Mouse (Mus musculus): ENCODE data around the gene Acsl1. TPM values are rescaled to one million over a fixed set of nuclear protein-coding genes. Genes with fewer than 3 reads are reported as not detected.

Acsl1 gene
- total RNA-seq, 2 experiments from 2014 or later, result 846 to 852 TPM

DNA sequence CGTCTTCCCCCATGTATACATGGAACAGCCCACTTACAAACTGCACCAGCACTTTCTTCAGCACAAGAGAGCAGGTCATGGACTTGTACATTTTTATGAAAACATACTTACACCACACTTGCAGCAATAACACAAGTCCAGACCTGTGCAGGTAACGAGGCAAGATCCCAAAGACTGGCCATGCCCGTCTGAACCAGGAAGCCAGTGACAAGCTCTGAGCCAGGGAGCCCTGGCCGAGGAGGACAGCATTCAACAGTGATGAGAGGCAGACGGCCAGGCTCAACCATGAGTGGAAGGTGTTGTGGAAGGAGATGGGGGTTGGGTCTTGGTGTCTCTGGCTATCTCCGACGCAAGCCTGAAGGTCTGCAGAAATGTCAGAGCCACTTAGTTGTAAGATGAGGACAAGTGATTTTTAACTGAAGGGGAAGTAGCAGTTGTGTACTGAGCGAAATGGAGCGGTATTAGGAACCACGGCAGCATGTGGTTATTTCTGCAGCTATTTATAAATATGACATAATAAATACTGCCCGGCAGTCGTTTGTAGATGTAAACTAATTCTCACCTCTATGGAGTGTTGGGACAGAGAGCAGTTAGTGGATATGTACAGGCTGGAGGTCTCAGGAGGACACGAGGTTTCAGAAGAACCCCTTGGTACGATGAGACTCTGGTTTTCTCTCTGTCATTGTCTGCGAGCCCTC lies 26.6 kb downstream of the Acsl1 start:
- intact Hi-C loops (cut with DNase I), result loop anchor here (2.0 kb wide), 1 partner anchor 25 kb away; no protein-coding TSS in a partner anchor
- no peak for DNase-seq

DNA sequence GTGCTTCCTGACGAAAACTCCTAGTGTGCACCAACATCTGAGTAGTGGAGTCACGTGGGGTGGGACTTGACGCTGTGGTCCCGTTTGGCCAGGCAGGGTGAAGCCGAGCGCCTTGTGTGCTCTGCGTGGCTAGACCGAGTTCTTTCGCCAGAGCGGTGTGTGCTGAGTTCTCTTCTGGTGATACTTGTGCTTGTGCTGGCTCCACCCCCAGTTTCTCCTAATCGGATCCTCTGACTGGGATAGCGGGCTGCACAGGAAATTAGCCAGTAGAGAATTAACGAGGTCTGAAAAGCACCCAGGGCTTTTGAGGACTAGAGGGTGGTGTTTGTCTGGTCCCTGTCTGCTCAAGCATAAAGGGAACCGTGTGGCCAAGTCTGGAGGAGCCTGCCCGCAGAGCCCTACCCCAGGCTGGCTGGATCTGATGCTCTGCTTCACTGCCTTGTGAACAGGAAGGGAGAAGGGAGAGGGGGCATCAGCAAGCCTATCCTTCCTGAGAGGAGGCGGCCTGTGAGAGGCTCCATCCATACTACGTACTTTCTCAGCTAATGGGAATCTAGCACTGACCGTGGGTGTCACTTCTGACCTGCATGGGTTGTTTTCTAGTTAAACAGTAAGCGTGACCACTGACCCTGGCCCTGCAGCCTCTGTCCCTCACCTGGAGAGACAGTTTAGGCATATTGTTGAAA lies 28.7 kb downstream of the Acsl1 start:
- intact Hi-C loops (cut with DNase I), result no loop called here
- peak; percentile 35 to 38 for DNase-seq

DNA sequence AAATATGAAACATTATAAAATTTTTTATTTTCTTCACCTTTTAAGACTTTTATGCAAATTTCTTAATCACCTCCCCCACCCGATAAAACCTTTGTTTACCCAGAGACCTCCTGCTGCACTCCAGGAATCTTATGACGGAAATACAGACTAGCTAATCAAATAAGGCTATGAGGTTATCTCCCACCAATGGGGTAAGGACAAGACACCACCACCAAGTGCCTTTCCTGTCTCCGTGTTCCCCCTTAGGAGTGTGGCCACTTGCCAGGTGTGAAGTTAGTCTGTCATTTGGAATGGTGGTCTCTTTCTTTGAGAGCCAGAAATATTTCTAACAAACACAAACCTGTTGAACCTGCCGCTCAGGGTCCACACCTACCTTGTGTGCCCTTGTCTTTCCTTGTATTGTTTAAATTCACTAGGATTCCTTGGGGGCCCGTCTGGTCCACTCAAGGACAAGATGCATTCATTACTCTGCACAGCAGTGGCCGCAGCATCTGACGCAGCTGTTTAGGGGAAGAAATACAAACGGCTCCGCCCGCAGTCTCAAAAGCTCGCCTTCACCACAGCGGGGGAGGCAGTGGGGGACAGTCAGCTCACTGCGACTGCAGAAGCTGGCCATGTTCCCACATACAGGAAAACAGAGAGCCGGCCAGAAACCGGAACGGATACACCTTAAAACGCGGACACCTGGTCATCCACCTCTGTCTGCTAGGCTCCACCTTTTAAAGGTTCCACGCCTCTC lies 31.7 kb downstream of the Acsl1 start:
- no peak for DNase-seq

DNA sequence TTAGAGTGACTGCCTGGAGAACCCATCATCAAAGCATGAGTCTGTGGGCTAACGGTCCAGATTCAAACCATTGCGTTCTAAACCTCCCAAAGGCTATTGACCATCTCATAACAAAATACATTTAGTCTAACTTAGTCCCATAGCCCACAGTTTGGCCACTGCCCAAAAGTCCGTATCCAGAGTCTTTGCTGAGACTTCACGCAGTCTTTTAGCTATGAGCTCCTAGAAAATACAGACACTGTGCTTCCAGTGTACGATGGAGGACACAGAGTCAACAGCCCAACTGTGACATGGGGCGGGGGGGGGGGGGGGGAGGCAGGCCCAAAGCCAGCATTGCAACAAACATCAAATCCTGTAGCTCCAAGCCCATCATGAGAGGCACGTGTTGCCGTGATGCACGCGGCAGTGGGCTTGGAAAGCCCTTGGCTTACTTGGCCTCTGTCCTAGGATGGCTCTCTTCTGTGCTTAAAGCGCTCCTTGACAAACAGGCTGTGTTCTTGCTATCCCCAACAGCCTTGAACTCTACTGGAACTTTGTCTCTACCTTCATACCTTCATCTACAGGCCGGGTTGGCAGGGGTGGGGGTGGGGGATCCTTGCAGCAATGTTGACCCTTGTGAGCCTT lies 32.3 kb downstream of the Acsl1 start:
- DNase-seq, result no peak
- intact Hi-C loops (cut with DNase I), result no loop called here

More for the DNA sequence above, 31.7 kb downstream of the Acsl1 start:
- intact Hi-C loops (cut with DNase I), result no loop called here

DNA sequence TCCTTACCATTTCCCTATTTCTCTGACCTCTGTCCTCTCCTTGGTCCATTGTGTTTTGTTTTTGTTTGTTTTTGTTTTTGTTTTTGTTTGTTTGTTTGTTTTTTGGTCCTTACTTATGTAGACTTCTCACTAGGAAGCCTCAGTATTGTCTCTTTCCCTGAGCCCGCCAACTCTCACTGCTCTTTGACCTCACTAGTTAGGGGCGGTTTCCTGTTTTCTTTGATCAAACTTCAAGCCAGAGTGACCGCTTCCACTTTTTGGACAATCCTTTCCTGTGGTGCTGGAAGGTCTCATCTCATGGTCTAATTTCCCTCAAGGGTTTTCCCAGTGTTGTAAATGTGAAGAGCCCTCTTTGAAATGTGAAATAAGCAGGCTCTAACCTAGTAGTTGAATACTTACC lies 33.4 kb downstream of the Acsl1 start:
- intact Hi-C loops (cut with DNase I), result no loop called here
- no peak for DNase-seq

DNA sequence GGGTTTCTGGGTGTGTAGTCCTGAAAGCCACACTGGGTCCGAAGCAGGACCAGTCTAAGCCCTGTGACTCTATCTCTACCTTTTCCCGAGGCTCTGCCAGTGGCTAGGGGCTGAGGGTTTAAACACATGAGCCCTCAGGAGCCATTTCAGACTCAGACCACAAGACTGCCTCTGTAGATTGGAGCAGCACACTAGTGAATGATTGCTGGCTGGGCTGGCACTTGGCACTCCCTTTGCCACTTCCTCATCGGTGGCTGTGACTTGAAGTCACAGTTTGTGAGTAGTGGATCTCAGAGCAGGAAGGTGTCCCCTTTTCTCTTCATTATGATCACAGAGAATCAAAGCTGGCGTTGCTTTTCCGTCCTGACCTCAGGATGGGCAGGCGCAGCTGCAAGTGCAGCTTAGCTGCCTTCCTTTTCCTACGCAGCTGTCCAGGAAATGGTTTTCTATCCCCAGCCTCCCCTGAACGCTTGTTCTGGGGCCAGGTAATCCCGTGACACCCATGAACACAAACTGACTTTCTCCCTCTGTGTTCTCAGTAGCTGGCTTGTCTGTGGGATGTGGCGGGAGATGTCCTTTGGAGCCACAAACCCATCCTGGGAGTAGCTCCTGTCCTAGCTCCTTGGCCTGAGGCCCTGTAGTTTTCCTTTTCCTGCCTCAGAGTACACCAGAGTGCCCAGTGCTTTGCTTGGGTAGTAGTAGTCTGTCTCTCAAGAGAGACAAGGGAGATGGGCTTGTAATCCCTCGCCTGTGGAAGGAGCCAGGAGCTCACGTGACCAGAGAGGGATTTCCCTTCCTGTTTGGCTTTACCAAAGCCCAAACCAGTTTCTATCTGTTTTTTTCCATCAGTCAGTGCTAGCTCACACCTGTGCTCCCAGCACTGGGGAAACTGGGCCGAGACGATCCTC lies 37.9 kb downstream of the Acsl1 start:
- intact Hi-C loops (cut with DNase I), result no loop called here
- no peak for DNase-seq

DNA sequence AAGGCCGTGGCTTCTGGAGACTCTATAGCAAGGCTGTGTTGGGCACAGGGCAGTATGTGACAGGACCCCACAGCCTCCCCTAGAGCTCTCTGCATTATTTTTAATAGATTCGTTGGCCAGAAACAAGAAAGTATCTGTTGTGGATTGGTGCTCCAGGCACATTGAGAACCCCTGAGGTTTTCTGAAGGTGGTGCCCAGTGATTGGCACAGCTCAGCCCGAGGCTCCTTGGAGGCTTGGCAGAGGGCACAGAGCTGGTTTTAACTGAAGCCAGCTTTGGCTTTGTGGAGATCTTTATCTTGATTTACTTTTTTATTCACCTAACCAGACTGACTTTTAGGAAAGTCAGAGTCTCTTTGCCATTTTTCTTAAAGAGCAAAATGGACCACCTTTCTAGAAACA lies 38.6 kb downstream of the Acsl1 start:
- intact Hi-C loops (cut with DNase I), result no loop called here
- no peak for DNase-seq

DNA sequence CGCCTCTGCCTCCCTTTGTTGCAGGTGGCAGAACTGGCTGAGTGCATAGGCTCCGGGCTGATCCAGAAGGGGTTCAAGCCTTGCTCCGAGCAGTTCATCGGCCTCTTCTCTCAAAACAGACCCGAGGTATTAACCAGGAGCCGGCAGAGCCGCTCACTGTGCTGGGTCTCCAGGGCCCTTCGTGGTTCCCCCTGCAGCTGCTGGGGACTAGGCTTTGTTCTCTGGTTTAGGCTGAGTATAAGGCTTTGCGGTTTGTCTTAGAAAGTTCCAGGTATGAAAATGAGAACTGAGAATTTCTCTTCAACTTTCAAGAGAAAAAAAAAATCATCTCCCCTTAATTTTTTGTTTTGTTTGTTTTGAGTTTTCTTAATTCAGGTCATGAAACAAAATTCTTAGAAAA lies 40.5 kb downstream of the Acsl1 start:
- intact Hi-C loops (cut with DNase I), result no loop called here

DNA sequence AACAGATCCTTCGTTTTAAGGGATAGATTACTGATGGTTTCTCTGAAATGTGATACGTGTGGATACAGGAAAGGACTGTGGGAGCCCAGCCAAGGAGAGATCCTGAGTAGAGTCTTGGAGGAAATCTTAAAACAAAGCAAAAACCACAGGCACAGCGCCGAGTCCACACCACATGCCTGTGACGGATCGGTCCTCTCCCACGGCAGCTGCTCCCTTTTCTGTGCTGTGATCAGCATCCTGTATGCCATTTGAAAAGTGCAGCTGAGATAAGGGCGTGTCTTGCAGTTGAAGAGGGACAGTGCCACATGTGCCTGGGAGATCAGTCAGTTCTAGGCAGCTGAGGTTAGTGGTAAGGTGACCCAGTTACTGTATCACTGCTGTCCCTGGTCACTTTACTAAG lies 41.7 kb downstream of the Acsl1 start:
- peak in 1 of 2 experiments; percentile 41 for DNase-seq
- intact Hi-C loops (cut with DNase I), result no loop called here

More for the DNA sequence above, 40.5 kb downstream of the Acsl1 start:
- no peak for DNase-seq

DNA sequence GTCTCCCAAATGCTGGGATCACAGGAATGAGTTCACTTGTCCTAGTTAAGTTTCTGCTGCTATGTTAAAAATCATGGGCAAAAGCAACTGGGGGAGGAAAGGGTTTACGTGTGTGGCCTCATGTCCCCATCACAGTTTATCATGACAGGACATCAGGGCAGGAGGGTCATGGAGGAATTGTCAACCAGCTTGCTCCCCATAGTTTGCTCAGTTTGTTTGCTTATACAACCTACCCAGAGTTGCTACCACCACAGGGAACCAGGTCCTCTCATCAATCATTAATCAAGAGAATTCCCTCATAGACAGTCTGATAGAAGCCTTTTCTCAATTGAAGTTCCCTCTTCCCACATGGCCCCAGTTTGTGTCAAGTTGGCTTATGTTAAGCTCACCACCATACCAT lies 43.2 kb downstream of the Acsl1 start:
- no peak for DNase-seq
- intact Hi-C loops (cut with DNase I), result no loop called here

DNA sequence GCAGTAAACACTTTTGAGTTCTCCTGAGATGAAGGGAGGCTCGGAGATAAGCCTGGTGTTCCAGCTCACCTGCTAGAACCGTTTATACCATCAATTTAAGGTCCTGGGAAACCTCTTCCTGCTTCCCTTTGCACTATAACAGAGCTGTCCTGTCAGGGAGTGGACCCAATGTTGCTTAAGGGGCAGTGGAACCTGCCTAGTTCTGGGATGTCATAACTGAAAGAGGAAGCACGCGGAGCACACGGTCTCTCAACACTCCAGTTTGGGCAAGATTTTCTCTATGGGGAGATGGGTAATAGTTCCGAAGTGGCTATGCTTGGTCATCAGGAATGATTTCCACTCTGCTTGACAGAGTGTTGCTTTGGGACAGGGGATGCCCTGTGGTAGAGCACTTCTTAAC lies 49.8 kb downstream of the Acsl1 start:
- DNase-seq, result no peak
- intact Hi-C loops (cut with DNase I), result no loop called here

DNA sequence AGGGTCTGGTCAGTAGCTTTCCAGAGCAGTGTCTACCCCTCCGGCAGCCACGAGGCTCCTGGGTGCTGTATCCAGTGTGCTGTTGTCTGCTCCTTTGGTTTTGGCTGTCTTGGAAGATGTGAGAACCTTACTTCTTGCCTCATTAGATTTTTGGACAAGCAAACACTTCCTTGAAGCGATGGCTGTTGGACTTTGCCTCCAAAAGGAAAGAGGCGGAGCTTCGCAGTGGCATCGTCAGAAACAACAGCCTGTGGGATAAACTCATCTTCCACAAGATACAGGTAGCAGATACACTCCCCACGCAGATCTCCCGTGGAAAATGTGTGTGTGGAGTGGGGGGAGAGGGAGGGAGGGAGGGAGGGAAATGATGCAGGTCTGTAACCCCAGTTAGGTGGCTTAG lies 55.3 kb downstream of the Acsl1 start:
- intact Hi-C loops (cut with DNase I), result no loop called here
- no peak for DNase-seq

DNA sequence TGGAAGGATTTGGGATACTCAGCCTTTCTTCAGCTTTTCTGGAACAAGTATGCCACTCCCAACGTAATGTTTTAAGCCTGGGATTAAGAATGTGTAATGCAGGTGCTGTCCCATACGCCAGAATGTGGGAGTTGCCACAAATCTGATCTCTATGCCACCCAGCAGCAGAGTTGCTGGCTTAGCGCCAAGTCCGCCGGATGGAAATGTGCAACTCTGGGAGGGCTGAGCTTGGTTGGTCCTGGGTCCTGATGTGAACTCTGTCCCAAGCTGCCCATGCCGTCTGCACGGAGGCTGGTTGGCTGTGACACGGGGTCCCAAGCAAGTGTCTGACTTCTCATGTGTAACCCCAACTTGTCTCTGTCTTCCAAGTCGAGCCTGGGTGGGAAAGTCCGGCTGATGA lies 56.0 kb downstream of the Acsl1 start:
- DNase-seq, result peak in 1 of 2 experiments; percentile 23
- intact Hi-C loops (cut with DNase I), result no loop called here

DNA sequence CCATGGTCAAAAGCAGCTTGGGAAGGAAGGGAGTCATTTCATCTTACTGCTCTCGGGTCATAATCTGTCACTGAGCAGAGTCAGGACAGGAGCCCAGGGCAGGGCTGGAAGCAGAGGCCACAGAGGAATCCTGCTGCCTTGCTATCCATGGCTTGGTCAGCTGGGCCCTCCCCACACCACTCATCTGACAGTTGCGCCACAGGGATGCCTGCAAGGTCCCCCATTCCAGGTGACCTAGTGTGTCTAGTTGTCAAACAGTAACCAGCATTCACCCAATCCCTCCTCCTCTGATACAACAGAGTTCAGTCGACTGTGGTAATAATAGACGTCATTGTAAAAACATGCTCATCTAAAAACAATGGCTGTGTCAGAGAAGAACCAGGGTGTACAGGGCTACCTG lies 58.7 kb downstream of the Acsl1 start:
- DNase-seq, result no peak
- intact Hi-C loops (cut with DNase I), result no loop called here

DNA sequence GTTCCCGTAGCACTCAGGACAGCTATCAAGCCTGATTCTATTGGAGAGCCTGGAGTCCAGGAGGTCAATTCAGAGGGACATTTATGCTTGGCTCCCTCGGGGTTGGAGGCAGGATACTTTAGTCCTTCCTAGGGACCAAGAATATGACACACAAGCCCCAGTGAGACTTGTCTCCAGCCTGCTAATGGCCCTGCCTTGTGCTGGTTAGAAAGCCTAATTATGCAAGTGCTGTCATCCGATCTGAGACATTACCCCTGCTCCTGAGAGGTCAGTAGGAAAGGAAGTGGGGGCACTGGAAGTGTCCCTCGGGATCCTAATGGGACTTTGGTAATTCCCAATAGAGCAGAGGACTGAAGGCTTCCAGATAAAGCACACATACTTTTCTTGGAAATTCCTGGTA lies 59.7 kb downstream of the Acsl1 start:
- no peak for DNase-seq
- intact Hi-C loops (cut with DNase I), result no loop called here

DNA sequence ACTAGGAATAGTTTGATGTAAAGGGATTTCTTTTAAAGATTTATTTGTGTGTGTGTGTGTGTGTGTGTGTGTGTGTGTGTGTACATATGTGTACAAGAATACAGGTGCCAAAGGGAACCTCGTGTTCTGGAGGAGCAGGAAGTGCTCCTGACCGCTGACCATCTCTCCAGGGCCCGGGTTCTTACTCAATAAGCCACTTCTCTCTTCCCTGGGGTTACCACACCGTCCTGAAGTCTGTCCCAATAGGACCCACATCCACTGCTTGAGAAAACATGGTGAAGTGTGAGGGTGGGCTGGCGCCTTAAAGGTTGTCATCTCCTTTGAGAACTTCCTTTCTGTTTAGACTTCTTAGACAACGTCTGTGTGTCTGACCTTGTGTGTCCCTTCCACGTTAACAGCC lies 63.1 kb downstream of the Acsl1 start:
- DNase-seq, result no peak
- intact Hi-C loops (cut with DNase I), result no loop called here

DNA sequence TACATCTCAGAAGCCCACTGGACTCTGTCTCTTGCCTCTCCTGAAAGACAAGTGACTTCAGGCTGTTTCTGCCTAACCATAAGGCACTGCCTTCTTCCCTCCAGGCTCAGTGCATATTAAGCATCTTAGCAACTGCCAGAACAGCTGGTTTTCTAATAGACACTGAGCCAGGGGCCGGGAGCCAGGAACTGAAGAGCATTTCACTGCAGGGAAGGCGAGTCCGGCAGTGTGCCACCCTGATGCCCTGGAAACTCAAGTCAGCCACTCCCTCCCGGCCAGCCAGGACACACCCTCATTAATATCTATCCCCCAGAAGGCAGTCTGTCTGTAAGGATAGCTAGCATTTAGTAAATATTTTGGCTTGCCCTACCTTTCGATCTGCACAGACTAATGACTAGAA lies 68.9 kb downstream of the Acsl1 start:
- intact Hi-C loops (cut with DNase I), result no loop called here
- peak; percentile 71 to 83 for DNase-seq

DNA sequence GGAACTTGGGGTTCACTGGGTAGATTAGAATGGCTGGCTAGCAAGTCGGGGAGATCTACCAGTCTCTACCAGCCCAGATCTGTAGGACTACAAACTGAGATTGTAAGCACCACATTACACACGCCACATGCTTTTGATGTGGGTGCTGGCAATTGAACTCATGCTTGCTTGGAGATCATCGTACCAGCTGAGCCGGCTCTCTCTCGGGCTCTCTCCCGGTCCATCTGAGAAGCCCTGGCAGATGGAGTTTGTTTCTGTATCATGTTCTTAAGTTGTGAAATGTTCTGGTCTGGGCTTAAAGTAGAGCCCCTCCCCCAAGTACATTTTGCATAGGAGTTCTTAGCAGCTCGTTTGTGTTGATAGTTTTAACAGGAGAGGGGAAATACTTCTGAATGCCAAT lies 72.4 kb downstream of the Acsl1 start:
- intact Hi-C loops (cut with DNase I), result no loop called here

DNA sequence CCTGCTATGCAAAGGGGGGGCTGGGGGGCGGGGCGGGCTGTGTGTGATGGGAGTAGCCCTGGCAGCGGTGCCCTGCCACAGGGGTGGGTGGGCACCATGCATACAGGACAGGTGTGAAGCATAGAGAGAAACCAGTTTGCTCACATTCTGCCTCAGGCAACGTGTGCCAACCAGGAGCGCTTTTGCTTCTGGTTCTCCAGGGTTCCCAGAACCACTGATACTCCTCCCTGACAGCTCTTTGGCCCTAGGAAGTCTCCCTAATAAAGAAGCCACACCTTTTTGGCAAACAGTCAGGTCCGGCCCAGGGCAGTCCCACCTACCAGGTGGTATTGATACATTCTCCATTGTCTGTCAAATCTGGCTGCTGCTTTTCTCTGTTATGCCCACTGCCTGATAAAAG lies 72.8 kb downstream of the Acsl1 start:
- intact Hi-C loops (cut with DNase I), result no loop called here

More for the DNA sequence above, 72.4 kb downstream of the Acsl1 start:
- DNase-seq, result no peak

DNA sequence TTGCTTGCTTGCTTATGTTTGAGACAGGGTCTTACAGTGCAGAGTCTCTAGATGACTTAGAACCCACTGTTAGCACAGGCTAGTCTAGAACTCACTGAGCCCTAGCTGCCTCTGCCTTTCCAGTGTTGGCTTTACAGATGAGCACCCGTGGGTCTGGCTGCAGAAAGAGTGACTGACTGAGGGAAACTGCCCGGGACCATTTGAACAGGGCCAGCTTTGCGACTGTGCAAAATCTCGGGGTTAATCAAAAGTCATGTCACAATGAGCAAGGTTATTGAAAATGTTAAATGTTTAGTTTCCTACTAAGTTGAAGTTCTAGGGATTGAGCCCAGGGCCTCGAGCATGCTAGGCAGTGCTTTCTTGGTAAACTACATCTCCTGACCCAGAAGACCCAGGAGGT lies 75.0 kb downstream of the Acsl1 start:
- intact Hi-C loops (cut with DNase I), result loop anchor here (2.0 to 5.0 kb wide), 3 partner anchors 74 to 364 kb away; partner anchors contain the start of gene Acsl1
- DNase-seq, result no peak

More for the DNA sequence above, 72.8 kb downstream of the Acsl1 start:
- DNase-seq, result no peak

Data from heart, postnatal 14 days (tissue).